Mouse (Mus musculus): Measurements from ENCODE around the gene Emd. TPM values are rescaled to one million over a fixed set of nuclear protein-coding genes. Genes with fewer than 3 reads are reported as not detected.

Gene Emd
- polyA plus RNA-seq (2014; fragmentation: Illumina TruSeq; extraction: RNeasy Lipid Tissue Mini Kit (QIAGEN cat#74804); ENCODE audit: low read depth, low replicate concordance), result 58.3 TPM

GRCm38 (mm10) chrX:74254153-74254887 lies at the start of gene Emd:
TSS of gene Emd (plus strand) at chrX:74254687.

GRCm38 (mm10) chrX:74249615-74250014 lies 4.9 kb upstream of the Emd start, which contains the start of gene Flna:
TSS of gene Flna (minus strand) at chrX:74249820.

GRCm38 (mm10) chrX:74270062-74270901 lies 15.8 kb downstream of the Emd start, which contains the start of gene Rpl10:
TSS of gene Rpl10 (plus strand) at chrX:74270812.

GRCm38 (mm10) chrX:74281732-74282394 lies 27.4 kb downstream of the Emd start, which contains the start of the genes Taz and Dnase1l1:
TSS of gene Taz (plus strand) at chrX:74281912.
TSS of gene Dnase1l1 (minus strand) at chrX:74282337.

GRCm38 (mm10) chrX:74296538-74297448 lies 42.3 kb downstream of the Emd start, which contains the start of gene Atp6ap1:
TSS of gene Atp6ap1 (plus strand) at chrX:74297097.

GRCm38 (mm10) chrX:74304867-74305700 lies 50.6 kb downstream of the Emd start, which contains the start of gene Gdi1:
TSS of gene Gdi1 (plus strand) at chrX:74304998.

Other genes starting within 250 kb of the Emd start
- gene Irak1, start 230.8 kb upstream of the Emd start, polyA plus RNA-seq (2014; fragmentation: Illumina TruSeq; extraction: RNeasy Lipid Tissue Mini Kit (QIAGEN cat#74804); ENCODE audit: low read depth, low replicate concordance), result 71.6 TPM
- gene Opn1mw, start 127.2 kb upstream of the Emd start, polyA plus RNA-seq (2014; fragmentation: Illumina TruSeq; extraction: RNeasy Lipid Tissue Mini Kit (QIAGEN cat#74804); ENCODE audit: low read depth, low replicate concordance), result not detected
- 20.1 TPM for gene Mecp2, start 119.3 kb upstream of the Emd start, polyA plus RNA-seq (2014; fragmentation: Illumina TruSeq; extraction: RNeasy Lipid Tissue Mini Kit (QIAGEN cat#74804); ENCODE audit: low read depth, low replicate concordance)
- not detected for gene Tex28, start 86.8 kb upstream of the Emd start, polyA plus RNA-seq (2014; fragmentation: Illumina TruSeq; extraction: RNeasy Lipid Tissue Mini Kit (QIAGEN cat#74804); ENCODE audit: low read depth, low replicate concordance)
- gene Tktl1, start 77.4 kb upstream of the Emd start, polyA plus RNA-seq (2014; fragmentation: Illumina TruSeq; extraction: RNeasy Lipid Tissue Mini Kit (QIAGEN cat#74804); ENCODE audit: low read depth, low replicate concordance), result not detected
- gene Flna, start 4.9 kb upstream of the Emd start, polyA plus RNA-seq (2014; fragmentation: Illumina TruSeq; extraction: RNeasy Lipid Tissue Mini Kit (QIAGEN cat#74804); ENCODE audit: low read depth, low replicate concordance), result 157 TPM
- 920 TPM for gene Rpl10, start 16.1 kb downstream of the Emd start, polyA plus RNA-seq (2014; fragmentation: Illumina TruSeq; extraction: RNeasy Lipid Tissue Mini Kit (QIAGEN cat#74804); ENCODE audit: low read depth, low replicate concordance)
- gene Taz, start 27.2 kb downstream of the Emd start, polyA plus RNA-seq (2014; fragmentation: Illumina TruSeq; extraction: RNeasy Lipid Tissue Mini Kit (QIAGEN cat#74804); ENCODE audit: low read depth, low replicate concordance), result 89.4 TPM
- gene Dnase1l1, start 27.6 kb downstream of the Emd start, polyA plus RNA-seq (2014; fragmentation: Illumina TruSeq; extraction: RNeasy Lipid Tissue Mini Kit (QIAGEN cat#74804); ENCODE audit: low read depth, low replicate concordance), result 20.8 TPM
- 178 TPM for gene Atp6ap1, start 42.4 kb downstream of the Emd start, polyA plus RNA-seq (2014; fragmentation: Illumina TruSeq; extraction: RNeasy Lipid Tissue Mini Kit (QIAGEN cat#74804); ENCODE audit: low read depth, low replicate concordance)
- 84.5 TPM for gene Gdi1, start 50.3 kb downstream of the Emd start, polyA plus RNA-seq (2014; fragmentation: Illumina TruSeq; extraction: RNeasy Lipid Tissue Mini Kit (QIAGEN cat#74804); ENCODE audit: low read depth, low replicate concordance)
- gene Fam50a, start 58.3 kb downstream of the Emd start, polyA plus RNA-seq (2014; fragmentation: Illumina TruSeq; extraction: RNeasy Lipid Tissue Mini Kit (QIAGEN cat#74804); ENCODE audit: low read depth, low replicate concordance), result 33.4 TPM
- 2.0 TPM for gene Plxna3, start 74.4 kb downstream of the Emd start, polyA plus RNA-seq (2014; fragmentation: Illumina TruSeq; extraction: RNeasy Lipid Tissue Mini Kit (QIAGEN cat#74804); ENCODE audit: low read depth, low replicate concordance)
- 31.3 TPM for gene Lage3, start 98.9 kb downstream of the Emd start, polyA plus RNA-seq (2014; fragmentation: Illumina TruSeq; extraction: RNeasy Lipid Tissue Mini Kit (QIAGEN cat#74804); ENCODE audit: low read depth, low replicate concordance)
- gene Ubl4a, start 118.5 kb downstream of the Emd start, polyA plus RNA-seq (2014; fragmentation: Illumina TruSeq; extraction: RNeasy Lipid Tissue Mini Kit (QIAGEN cat#74804); ENCODE audit: low read depth, low replicate concordance), result 73.7 TPM
- gene Slc10a3, start 118.7 kb downstream of the Emd start, polyA plus RNA-seq (2014; fragmentation: Illumina TruSeq; extraction: RNeasy Lipid Tissue Mini Kit (QIAGEN cat#74804); ENCODE audit: low read depth, low replicate concordance), result 7.1 TPM
- gene Fam3a, start 138.6 kb downstream of the Emd start, polyA plus RNA-seq (2014; fragmentation: Illumina TruSeq; extraction: RNeasy Lipid Tissue Mini Kit (QIAGEN cat#74804); ENCODE audit: low read depth, low replicate concordance), result 25.7 TPM
- gene Ikbkg, start 138.6 kb downstream of the Emd start, polyA plus RNA-seq (2014; fragmentation: Illumina TruSeq; extraction: RNeasy Lipid Tissue Mini Kit (QIAGEN cat#74804); ENCODE audit: low read depth, low replicate concordance), result 23.9 TPM
- 8.7 TPM for gene G6pdx, start 174.5 kb downstream of the Emd start, polyA plus RNA-seq (2014; fragmentation: Illumina TruSeq; extraction: RNeasy Lipid Tissue Mini Kit (QIAGEN cat#74804); ENCODE audit: low read depth, low replicate concordance)
- gene Gm6880, start 226.7 kb downstream of the Emd start, polyA plus RNA-seq (2014; fragmentation: Illumina TruSeq; extraction: RNeasy Lipid Tissue Mini Kit (QIAGEN cat#74804); ENCODE audit: low read depth, low replicate concordance), result not detected